Mouse (Mus musculus) ovary, postnatal 36 days (tissue): ENCODE measurements around the gene Tlcd2.

Experiments
- DNase-seq: peaks from one replicate; pipeline ENCODE4 v3.0.0; 2022; ENCODE audit warnings: low spot score, mixed read lengths

Tlcd2 gene

GRCm38 (mm10) chr11:75519834-75520633 lies 58.5 kb downstream of the Tlcd2 start:
- no peak for DNase-seq
